Mouse (Mus musculus): ENCODE data around the gene Rrbp1. TPM values are rescaled to one million over a fixed set of nuclear protein-coding genes. Genes with fewer than 3 reads are reported as not detected.

The Rrbp1 gene
- polyA plus RNA-seq, 1 experiment from 2014 or later: 152 TPM

GRCm38 (mm10) chr2:143904896-143905295 is 106.2 kb downstream of the Rrbp1 start:
- H3K4me3 ChIP-seq: no peak overlapping the region
- H3K27ac ChIP-seq: no peak overlapping the region
- H3K9ac ChIP-seq: no peak overlapping the region
- no peaks in the 10 kb centered on the region for H3K27me3 ChIP-seq
- H3K4me2 ChIP-seq: no peak overlapping the region
- ATAC-seq (ENCODE audit: insufficient number of reproducible peaks, low FRiP score, low TSS enrichment, low read depth): no peak
- H3K9me3 ChIP-seq: no peaks in the 10 kb centered on the region
- no peaks in the 10 kb centered on the region for H3K36me3 ChIP-seq
- H3K4me1 ChIP-seq: 0 out of 2 replicates have a peak, but pooled peaks cover 5% of the 10 kb centered on the region
- WGBS: 76% methylated on average over 5 of the region's 5 CpGs

GRCm38 (mm10) chr2:143903376-143904045 is 107.6 kb downstream of the Rrbp1 start:
- no peaks in the 10 kb centered on the region for H3K27me3 ChIP-seq
- H3K36me3 ChIP-seq: no peaks in the 10 kb centered on the region
- no peak overlapping the region for H3K4me2 ChIP-seq
- ATAC-seq (ENCODE audit: insufficient number of reproducible peaks, low FRiP score, low TSS enrichment, low read depth): no peak
- H3K9me3 ChIP-seq: no peaks in the 10 kb centered on the region
- WGBS: 52% methylated on average over 9 of the region's 9 CpGs
- H3K9ac ChIP-seq: no peak overlapping the region
- no peak overlapping the region for H3K4me3 ChIP-seq
- H3K4me1 ChIP-seq: 0 out of 2 replicates have a peak, but pooled peaks cover 5% of the 10 kb centered on the region
- H3K27ac ChIP-seq: peak overlapping the region; percentile 74

- Histone ChIP-seq H3K4me3 (no peak overlapping the region), H3K9ac (no peak overlapping the region), H3K4me2 (no peak overlapping the region), H3K9me3 (no peaks in the 10 kb centered on the region), H3K27me3 (no peaks in the 10 kb centered on the region), H3K4me1 (0 out of 2 replicates have a peak, but pooled peaks cover 5% of the 10 kb centered on the region), H3K36me3 (no peaks in the 10 kb centered on the region), H3K27ac (no peak overlapping the region)
- ATAC-seq (ENCODE audit: insufficient number of reproducible peaks, low FRiP score, low TSS enrichment, low read depth): no peak
- WGBS: 66% methylated on average over 5 of the region's 5 CpGs
Observed at GRCm38 (mm10) chr2:143900821-143901351, 110.2 kb downstream of the Rrbp1 start.

- WGBS: 83% methylated on average over 9 of the region's 9 CpGs
- Histone ChIP-seq H3K9me3 (no peaks in the 10 kb centered on the region), H3K4me1 (0 out of 2 replicates have a peak, but pooled peaks cover 5% of the 10 kb centered on the region), H3K4me2 (no peak overlapping the region), H3K36me3 (no peaks in the 10 kb centered on the region), H3K27me3 (no peaks in the 10 kb centered on the region), H3K9ac (no peak overlapping the region), H3K27ac (no peak overlapping the region), H3K4me3 (no peak overlapping the region)
- no peak for ATAC-seq (ENCODE audit: insufficient number of reproducible peaks, low FRiP score, low TSS enrichment, low read depth)
Observed at GRCm38 (mm10) chr2:143899470-143900220, 111.4 kb downstream of the Rrbp1 start.

Other genes with a start within 250 kb of the Rrbp1 start
- gene Bfsp1, start 148.1 kb downstream of the Rrbp1 start, polyA plus RNA-seq (2015; fragmentation: Nextera tagmentation; extraction: Ambion mirVana): 2.8 and 2.9 TPM in 2 replicates
- gene Dstn, start 95.9 kb downstream of the Rrbp1 start, polyA plus RNA-seq (2015; fragmentation: Nextera tagmentation; extraction: Ambion mirVana): 458 and 484 TPM in 2 replicates
- not detected in 2 replicates for gene Banf2, start 21.8 kb upstream of the Rrbp1 start, polyA plus RNA-seq (2015; fragmentation: Nextera tagmentation; extraction: Ambion mirVana)

All from limb, embryonic 15.5 days (tissue).